Mouse (Mus musculus) heart, embryonic 15.5 days (tissue): ENCODE measurements around the gene Il22ra1. TPM values are rescaled to one million over a fixed set of nuclear protein-coding genes. Genes with fewer than 3 reads are reported as not detected.
A peak's percentile ranks its signal among the peaks of the same experiment; 100 is the strongest.

Source experiments
- ATAC-seq: fragments of 200-750 bp; cut with Nextera tagmentation; replicated peaks from 2 replicates; pipeline ENCODE4 v1.8.0; 2017; ENCODE audit warnings: low read depth, moderate TSS enrichment; ENCODE audit not compliant: insufficient number of reproducible peaks, insufficient read depth, low FRiP score
- H3K27ac ChIP-seq: fragments of 300-500 bp; sonication (generic); 2 replicates; pipeline ENCODE4 v1.5.1; 2015; ENCODE audit warnings: mild to moderate bottlenecking, inconsistent platforms
- H3K27me3 ChIP-seq: fragments of 300-500 bp; sonication (generic); 2 replicates; pipeline ENCODE4 v1.6.1; 2015; ENCODE audit warnings: inconsistent platforms
- H3K36me3 ChIP-seq: fragments of 300-500 bp; sonication (generic); 2 replicates; pipeline ENCODE4 v1.6.1; 2015; ENCODE audit warnings: mild to moderate bottlenecking, inconsistent platforms
- H3K4me1 ChIP-seq: fragments of 300-500 bp; sonication (generic); replicated peaks from 2 replicates; pipeline ENCODE4 v1.6.1; 2015; ENCODE audit warnings: inconsistent platforms
- H3K4me2 ChIP-seq: fragments of 300-500 bp; sonication (generic); 2 replicates; pipeline ENCODE4 v1.6.1; 2015; ENCODE audit warnings: inconsistent platforms, mild to moderate bottlenecking, moderate library complexity
- H3K4me3 ChIP-seq: fragments of 300-500 bp; sonication (generic); 2 replicates; pipeline ENCODE4 v1.5.1; 2015; ENCODE audit warnings: mild to moderate bottlenecking, inconsistent platforms
- H3K9ac ChIP-seq: fragments of 300-500 bp; sonication (generic); 2 replicates; pipeline ENCODE4 v1.6.1; 2015; ENCODE audit warnings: mild to moderate bottlenecking, inconsistent platforms
- H3K9me3 ChIP-seq: fragments of 300-500 bp; sonication (generic); replicated peaks from 2 replicates; pipeline ENCODE4 v1.6.1; 2016; ENCODE audit warnings: inconsistent platforms
- WGBS: fragments of 180-500 bp; shearing (Covaris S2); methylation state at CpG from one replicate; pipeline ENCODE4 v1.1.7; 2015; ENCODE audit warnings: mixed read lengths; 5-methylcytosine and 5-hydroxymethylcytosine counted together
- polyA plus RNA-seq: library from polyadenylated mRNA; unstranded; fragments of >200 nt; fragmentation: Nextera tagmentation; extraction: Ambion mirVana; gene quantifications from 2 replicates; pipeline ENCODE4 v1.2.1, GENCODE M21; 2015

Gene Il22ra1
- polyA plus RNA-seq, 1 experiment from 2014 or later, result 0.06 TPM

DNA sequence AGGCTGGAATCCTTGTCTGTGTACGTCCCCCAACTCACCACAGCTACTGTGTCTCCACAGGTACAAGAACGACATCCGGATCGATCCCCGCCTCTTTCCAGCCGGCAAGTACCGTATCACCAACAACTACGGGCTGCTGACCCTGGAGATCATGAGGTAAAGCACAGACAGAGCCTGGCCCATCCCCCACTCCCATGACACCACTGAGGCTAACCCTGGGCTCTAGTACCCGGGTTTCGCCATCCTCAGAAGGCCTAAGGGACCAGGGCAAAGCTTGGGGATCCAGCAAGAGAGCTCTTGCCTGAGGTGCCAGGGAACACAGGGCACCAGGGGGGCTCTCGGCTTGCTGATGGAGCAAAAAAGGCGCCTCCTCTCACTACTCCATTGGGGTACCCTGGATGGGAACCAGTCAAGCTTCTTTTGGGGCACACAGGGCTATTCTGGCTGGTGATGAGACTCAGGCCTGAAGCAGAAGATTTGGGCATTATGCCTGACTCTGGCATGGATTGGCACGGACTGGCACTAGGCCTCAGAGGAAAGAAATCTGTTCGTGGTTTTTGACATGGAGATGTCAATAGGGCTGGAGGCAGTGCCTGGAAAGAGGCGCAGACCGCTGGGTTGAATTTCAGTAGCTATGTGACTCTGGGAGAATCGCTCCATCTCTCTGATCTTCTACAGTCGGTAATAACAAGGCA, 42.8 kb downstream of the Il22ra1 start:
- Histone ChIP-seq H3K36me3 (no peaks in the 10 kb centered on the region), H3K4me1 (peaks cover 22% of the 10 kb centered on the region), H3K9me3 (no peaks in the 10 kb centered on the region), H3K4me2 (no peak overlapping the region), H3K27ac (no peak overlapping the region), H3K27me3 (no peaks in the 10 kb centered on the region), H3K4me3 (no peak overlapping the region), H3K9ac (no peak overlapping the region)
- no peak for ATAC-seq
- 87% methylated on average over 18 of the region's 18 CpGs for WGBS

DNA sequence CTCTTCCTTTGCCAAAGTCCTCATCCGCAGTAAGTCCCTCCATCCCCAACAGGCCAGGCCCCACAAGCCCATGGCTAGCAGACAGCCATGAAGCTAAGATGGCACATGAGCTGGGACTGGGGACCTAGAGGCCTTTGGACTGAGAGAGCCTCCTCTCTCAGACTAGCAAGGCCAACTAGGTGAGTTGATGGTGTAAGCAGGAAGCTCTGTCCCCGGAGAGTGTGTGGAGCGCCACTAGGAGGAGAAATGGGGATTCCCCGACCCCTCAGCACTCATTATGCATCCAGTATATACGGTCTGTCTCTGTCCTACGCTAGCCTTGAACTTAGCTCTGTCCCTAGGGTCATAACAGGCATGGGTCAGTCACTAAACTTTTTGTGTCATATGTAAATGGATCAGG, 43.6 kb downstream of the Il22ra1 start:
- ATAC-seq, result no peak
- Histone ChIP-seq H3K9me3 (no peaks in the 10 kb centered on the region), H3K4me1 (peaks cover 22% of the 10 kb centered on the region), H3K4me2 (no peak overlapping the region), H3K27me3 (no peaks in the 10 kb centered on the region), H3K27ac (peak overlapping the region; percentile 76; the same call in 1 of the 2 replicates), H3K9ac (no peak overlapping the region), H3K4me3 (no peak overlapping the region), H3K36me3 (no peaks in the 10 kb centered on the region)
- WGBS, result 79% methylated on average over 6 of the region's 6 CpGs

DNA sequence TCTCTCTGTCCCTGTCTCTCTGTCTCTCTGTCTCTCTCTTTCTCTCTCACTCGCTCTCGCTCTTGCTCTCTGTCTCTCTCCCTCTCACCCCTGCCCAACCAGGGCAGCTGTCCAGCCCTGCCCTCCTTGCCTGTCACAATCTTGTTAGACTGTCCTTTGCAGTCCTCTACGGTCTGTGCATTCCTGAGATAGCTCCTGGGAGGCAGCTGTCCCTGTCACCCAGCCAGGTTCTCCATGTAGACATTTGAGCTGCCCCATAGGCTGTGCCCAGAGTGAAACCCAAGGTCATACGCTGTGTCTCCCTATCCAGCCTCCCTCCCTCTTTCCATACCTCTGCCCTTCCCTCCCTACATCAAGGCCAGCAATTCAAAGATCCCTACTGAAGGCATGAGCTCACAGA, 44.7 kb downstream of the Il22ra1 start:
- Histone ChIP-seq H3K4me3 (no peak overlapping the region), H3K27ac (peak overlapping the region; percentile 76), H3K9ac (no peak overlapping the region), H3K4me1 (peaks cover 22% of the 10 kb centered on the region), H3K4me2 (no peak overlapping the region), H3K9me3 (no peaks in the 10 kb centered on the region), H3K36me3 (no peaks in the 10 kb centered on the region), H3K27me3 (no peaks in the 10 kb centered on the region)
- WGBS, result 28% methylated on average over 4 of the region's 4 CpGs
- peak; percentile 87 for ATAC-seq

DNA sequence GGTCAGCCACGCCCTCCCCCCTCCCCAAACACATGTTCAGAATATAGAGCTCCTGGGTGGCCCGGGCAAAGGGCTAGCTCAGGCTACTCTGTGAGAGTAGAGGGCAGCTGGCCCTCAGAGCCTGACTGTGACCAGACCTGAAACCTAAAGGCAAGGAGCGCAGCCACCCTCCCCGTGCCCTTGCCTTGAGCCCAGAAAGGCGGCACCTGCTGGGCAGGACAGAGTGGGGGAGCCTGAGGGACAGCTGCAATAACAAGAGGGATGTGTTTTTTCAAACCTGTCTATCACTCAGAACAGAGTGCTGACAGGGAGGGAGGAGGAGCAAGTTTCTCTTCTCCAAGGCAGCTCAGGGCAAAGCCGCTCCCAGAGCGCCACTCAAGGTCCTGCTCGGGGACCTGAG, 46.5 kb downstream of the Il22ra1 start:
- Histone ChIP-seq H3K4me1 (peaks cover 24% of the 10 kb centered on the region), H3K9me3 (no peaks in the 10 kb centered on the region), H3K9ac (no peak overlapping the region), H3K4me2 (no peak overlapping the region), H3K4me3 (no peak overlapping the region), H3K27ac (no peak overlapping the region), H3K36me3 (no peaks in the 10 kb centered on the region), H3K27me3 (no peaks in the 10 kb centered on the region)
- WGBS, result 47% methylated on average over 8 of the region's 8 CpGs
- no peak for ATAC-seq

DNA sequence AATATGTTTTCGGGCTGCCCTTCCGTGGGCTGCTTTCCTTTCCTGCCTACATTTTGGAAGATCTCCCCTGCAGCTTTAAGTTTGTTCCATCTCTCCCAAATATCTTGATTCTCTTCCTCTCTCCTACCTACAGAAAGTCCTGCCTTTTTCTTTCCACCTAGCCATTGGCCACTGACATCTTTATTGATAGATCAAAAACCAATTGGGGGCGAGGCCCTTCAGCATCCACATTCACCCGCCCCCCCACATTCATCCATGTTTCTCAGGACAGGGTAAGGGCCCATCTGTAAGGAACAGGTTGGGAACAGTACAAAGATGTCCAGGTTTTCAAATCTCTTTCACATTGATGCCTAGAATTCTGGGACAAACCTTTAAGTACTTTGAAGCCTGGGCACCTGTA, 48.9 kb downstream of the Il22ra1 start:
- no peak overlapping the region for H3K9ac ChIP-seq
- H3K36me3 ChIP-seq, result no peaks in the 10 kb centered on the region
- peaks cover 32% of the 10 kb centered on the region for H3K4me1 ChIP-seq
- H3K27ac ChIP-seq, result no peak overlapping the region
- H3K4me3 ChIP-seq, result no peak overlapping the region
- H3K9me3 ChIP-seq, result no peaks in the 10 kb centered on the region
- no peaks in the 10 kb centered on the region for H3K27me3 ChIP-seq
- ATAC-seq, result no peak
- H3K4me2 ChIP-seq, result no peak overlapping the region
- 87% methylated on average over 4 of the region's 4 CpGs for WGBS

DNA sequence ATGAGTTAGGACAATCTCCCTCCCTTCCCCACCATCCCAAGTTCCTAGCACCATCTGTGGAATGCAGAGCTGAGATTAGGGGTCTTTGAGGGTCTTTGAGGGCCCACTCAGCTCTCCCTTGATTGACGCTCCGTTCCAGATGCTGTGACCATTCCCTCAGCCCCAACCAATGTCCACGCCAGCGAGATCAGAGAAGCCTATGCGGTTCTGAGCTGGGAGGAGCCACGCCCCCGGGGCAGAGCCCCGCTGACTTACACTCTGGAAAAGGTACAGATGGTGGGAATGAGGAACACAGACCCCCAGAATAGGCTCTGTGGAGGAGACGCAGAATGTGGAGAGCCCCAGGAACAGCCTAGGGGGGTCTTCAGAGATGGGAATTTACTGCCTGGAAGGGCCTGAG, 51.7 kb downstream of the Il22ra1 start:
- Histone ChIP-seq H3K9me3 (no peaks in the 10 kb centered on the region), H3K4me1 (peaks cover 17% of the 10 kb centered on the region), H3K27me3 (no peaks in the 10 kb centered on the region), H3K27ac (no peak overlapping the region), H3K9ac (no peak overlapping the region), H3K4me3 (no peak overlapping the region), H3K36me3 (no peaks in the 10 kb centered on the region), H3K4me2 (no peak overlapping the region)
- 52% methylated on average over 9 of the region's 9 CpGs for WGBS
- ATAC-seq, result no peak

DNA sequence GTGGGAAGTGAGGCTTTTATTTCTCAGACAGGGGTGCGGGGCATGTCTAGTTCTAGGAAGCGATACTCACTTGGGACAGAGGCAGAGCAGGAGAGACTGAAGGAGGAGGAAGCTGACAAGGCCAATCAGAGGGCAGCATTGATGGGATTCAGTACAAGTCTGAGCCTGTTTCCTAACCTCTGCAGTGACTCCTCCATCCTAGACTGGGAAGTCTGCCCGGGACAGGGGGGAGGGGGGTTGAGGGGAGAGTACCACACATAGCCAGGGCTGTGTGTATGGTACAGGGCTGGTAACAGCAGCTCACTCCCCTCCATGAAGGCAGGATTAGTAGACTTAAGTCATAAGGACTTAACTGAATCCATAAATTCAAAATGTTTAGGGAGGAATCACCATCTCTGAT, 52.3 kb downstream of the Il22ra1 start:
- Histone ChIP-seq H3K4me3 (no peak overlapping the region), H3K27ac (no peak overlapping the region), H3K4me2 (no peak overlapping the region), H3K9ac (no peak overlapping the region), H3K4me1 (peaks cover 17% of the 10 kb centered on the region), H3K27me3 (no peaks in the 10 kb centered on the region), H3K9me3 (no peaks in the 10 kb centered on the region), H3K36me3 (no peaks in the 10 kb centered on the region)
- peak; percentile 67; the same call in 1 of the 2 replicates for ATAC-seq
- WGBS, result 65% methylated on average over 3 of the region's 3 CpGs

DNA sequence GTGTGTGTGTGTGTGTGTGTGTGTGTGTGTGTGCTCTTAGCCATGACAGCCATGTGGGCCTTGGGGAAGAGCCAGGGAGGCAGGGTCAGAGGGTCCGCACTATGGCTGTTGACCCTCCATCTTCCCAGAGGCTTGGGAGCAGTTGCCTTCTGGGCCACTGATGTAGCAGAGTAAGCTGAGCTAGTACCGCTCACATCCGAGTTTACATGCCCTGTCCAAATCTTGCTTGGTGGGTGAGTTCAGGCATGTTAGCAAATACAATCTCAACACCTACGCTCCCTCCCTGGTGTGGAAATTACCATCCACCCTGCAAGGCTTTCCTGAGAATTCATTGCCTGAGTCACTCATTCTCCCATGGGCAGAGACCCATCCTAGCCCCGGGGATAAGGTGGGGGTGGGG, 53.3 kb downstream of the Il22ra1 start:
- Histone ChIP-seq H3K36me3 (no peaks in the 10 kb centered on the region), H3K4me3 (no peak overlapping the region), H3K4me1 (peaks cover 17% of the 10 kb centered on the region), H3K9me3 (no peaks in the 10 kb centered on the region), H3K27ac (no peak overlapping the region), H3K9ac (no peak overlapping the region), H3K4me2 (no peak overlapping the region), H3K27me3 (no peaks in the 10 kb centered on the region)
- no peak for ATAC-seq
- WGBS, result 80% methylated on average over 5 of the region's 5 CpGs

DNA sequence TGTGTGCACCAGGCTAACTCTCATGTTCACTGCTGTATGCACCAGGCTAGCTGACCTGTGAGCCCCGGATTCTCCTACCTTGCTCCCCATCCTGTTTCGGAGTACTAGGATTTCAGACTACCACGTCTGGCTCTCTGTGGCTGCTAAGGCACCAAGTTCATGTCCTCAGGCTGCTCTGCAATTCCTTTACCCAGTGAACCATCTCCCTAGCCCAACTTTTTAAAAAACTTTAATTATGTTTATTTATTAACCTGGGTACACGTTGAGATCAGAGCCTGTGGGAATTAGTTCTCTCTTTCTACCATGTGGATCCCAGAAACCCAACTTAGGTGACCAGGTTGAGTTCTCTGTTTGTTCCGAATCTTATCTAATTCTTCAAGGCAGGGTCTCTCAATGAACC, 58.6 kb downstream of the Il22ra1 start:
- no peak overlapping the region for H3K27ac ChIP-seq
- H3K4me2 ChIP-seq, result no peak overlapping the region
- ATAC-seq, result no peak
- 80% methylated on average over 5 of the region's 5 CpGs for WGBS
- no peaks in the 10 kb centered on the region for H3K27me3 ChIP-seq
- no peaks in the 10 kb centered on the region for H3K36me3 ChIP-seq
- H3K9ac ChIP-seq, result no peak overlapping the region
- H3K4me1 ChIP-seq, result no peaks in the 10 kb centered on the region
- H3K4me3 ChIP-seq, result no peak overlapping the region
- no peaks in the 10 kb centered on the region for H3K9me3 ChIP-seq

DNA sequence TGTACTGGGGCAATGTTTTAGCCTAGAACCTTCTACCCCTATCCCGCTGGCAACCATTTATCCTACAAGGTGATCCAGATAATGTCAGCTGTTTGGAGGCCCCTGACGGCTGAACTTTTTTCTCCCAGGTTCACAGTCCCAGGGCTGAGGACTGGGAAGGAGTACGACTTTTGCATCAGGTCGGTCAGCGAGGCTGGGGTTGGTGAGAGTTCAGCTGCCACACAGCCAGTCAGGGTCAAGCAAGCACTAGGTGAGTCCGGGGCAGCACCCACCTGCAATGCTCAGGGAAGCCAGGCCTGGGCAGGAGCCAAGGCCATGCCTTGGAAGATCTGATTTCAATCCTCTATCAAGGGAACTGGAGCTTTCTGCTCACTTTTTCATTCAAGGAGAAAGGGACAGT, 59.3 kb downstream of the Il22ra1 start:
- ATAC-seq, result no peak
- Histone ChIP-seq H3K27me3 (no peaks in the 10 kb centered on the region), H3K36me3 (no peaks in the 10 kb centered on the region), H3K9me3 (no peaks in the 10 kb centered on the region), H3K4me2 (no peak overlapping the region), H3K9ac (no peak overlapping the region), H3K4me1 (no peaks in the 10 kb centered on the region), H3K4me3 (no peak overlapping the region), H3K27ac (no peak overlapping the region)
- 81% methylated on average over 6 of the region's 6 CpGs for WGBS

DNA sequence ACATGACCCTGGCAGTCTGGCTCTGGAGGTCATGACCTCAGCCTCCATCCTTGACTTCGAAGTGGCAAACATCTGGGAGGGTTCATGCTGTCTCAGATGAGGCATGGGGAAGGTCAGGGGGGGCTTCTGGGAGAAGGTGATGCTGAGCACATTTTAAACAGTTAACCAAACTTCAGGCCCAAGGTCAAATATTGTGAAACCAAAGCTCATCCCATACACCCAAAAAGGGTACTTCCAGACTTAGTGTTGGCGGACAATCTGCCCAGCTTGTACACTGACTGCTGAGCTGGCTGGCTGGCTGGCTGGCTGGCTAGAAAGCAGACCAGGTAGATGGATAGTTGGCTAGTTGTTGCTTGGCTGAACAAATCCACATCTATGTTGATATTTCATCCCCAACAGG, 61.2 kb downstream of the Il22ra1 start:
- Histone ChIP-seq H3K27me3 (no peaks in the 10 kb centered on the region), H3K4me3 (no peak overlapping the region), H3K4me1 (no peaks in the 10 kb centered on the region), H3K4me2 (no peak overlapping the region), H3K9ac (no peak overlapping the region), H3K36me3 (no peaks in the 10 kb centered on the region), H3K9me3 (no peaks in the 10 kb centered on the region), H3K27ac (no peak overlapping the region)
- ATAC-seq, result no peak
- WGBS, result 73% methylated on average over 2 of the region's 2 CpGs

DNA sequence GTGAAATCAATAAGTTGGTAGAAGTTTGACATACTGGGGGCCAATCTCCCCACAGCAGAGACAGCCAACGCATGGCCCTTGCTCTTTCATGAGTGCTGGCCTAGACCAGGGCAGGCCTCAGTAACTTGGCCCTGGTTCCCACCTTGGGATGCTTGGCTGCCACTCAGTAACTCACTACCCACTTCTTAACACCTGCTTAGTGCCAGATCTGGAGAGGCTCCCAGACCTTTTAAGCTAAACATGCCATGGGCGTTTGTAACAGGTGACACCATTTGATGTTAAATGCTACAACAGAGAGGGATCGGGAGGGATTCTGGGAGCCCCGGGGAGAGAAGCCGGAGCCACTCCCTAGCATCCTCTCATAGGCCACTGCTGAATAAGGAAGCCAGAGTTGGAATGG, 64.8 kb downstream of the Il22ra1 start:
- Histone ChIP-seq H3K4me2 (no peak overlapping the region), H3K27me3 (no peaks in the 10 kb centered on the region), H3K9me3 (no peaks in the 10 kb centered on the region), H3K9ac (no peak overlapping the region), H3K4me3 (no peak overlapping the region), H3K36me3 (no peaks in the 10 kb centered on the region), H3K4me1 (peaks cover 9% of the 10 kb centered on the region), H3K27ac (no peak overlapping the region)
- WGBS, result 89% methylated on average over 5 of the region's 5 CpGs
- ATAC-seq, result no peak
